Mouse (Mus musculus) limb, embryonic 13.5 days (tissue): Measurements from ENCODE around the gene Slc1a3. TPM values are rescaled to one million over a fixed set of nuclear protein-coding genes. Genes with fewer than 3 reads are reported as not detected.

Experiments
- ATAC-seq: fragments of 200-750 bp; cut with Nextera tagmentation; 2 replicates; pipeline ENCODE4 v1.8.0; 2017; ENCODE audit warnings: low read depth, moderate number of reproducible peaks, moderate TSS enrichment; ENCODE audit not compliant: low FRiP score
- H3K27ac ChIP-seq: fragments of 300-500 bp; sonication (generic); 2 replicates; pipeline ENCODE4 v1.5.1; 2015; ENCODE audit warnings: inconsistent platforms, mild to moderate bottlenecking, moderate library complexity
- H3K27me3 ChIP-seq: fragments of 300-500 bp; sonication (generic); 2 replicates; pipeline ENCODE4 v1.6.1; 2015; ENCODE audit warnings: mild to moderate bottlenecking, inconsistent platforms
- H3K36me3 ChIP-seq: fragments of 300-500 bp; sonication (generic); 2 replicates; pipeline ENCODE4 v1.6.1; 2015; ENCODE audit warnings: inconsistent platforms, mild to moderate bottlenecking, moderate library complexity
- H3K4me1 ChIP-seq: fragments of 300-500 bp; sonication (generic); 2 replicates; pipeline ENCODE4 v1.6.1; 2015; ENCODE audit warnings: inconsistent platforms
- H3K4me2 ChIP-seq: fragments of 300-500 bp; sonication (generic); replicated peaks from 2 replicates; pipeline ENCODE4 v1.6.1; 2015; ENCODE audit warnings: inconsistent platforms, mild to moderate bottlenecking, moderate library complexity
- H3K4me3 ChIP-seq: fragments of 300-500 bp; sonication (generic); 2 replicates; pipeline ENCODE4 v1.5.1; 2015; ENCODE audit warnings: moderate library complexity, mild to moderate bottlenecking, inconsistent platforms
- H3K9ac ChIP-seq: fragments of 300-500 bp; sonication (generic); 2 replicates; pipeline ENCODE4 v1.6.1; 2015; ENCODE audit warnings: mild to moderate bottlenecking, inconsistent platforms
- H3K9me3 ChIP-seq: fragments of 300-500 bp; sonication (generic); 2 replicates; pipeline ENCODE4 v1.6.1; 2016; ENCODE audit warnings: inconsistent platforms
- WGBS: fragments of 180-500 bp; shearing (Covaris S2); methylation state at CpG from one replicate; pipeline ENCODE4 v1.1.7; 2015; 5-methylcytosine and 5-hydroxymethylcytosine counted together
- polyA plus RNA-seq: library from polyadenylated mRNA; unstranded; fragments of >200 nt; fragmentation: Nextera tagmentation; extraction: Ambion mirVana; gene quantifications from 2 replicates; pipeline ENCODE4 v1.2.1, GENCODE M21; 2015

Gene Slc1a3
- polyA plus RNA-seq: 39.2 and 39.4 TPM in 2 replicates

GRCm38 (mm10) chr15:8710146-8711006 lies at the start of gene Slc1a3:
Gene Slc1a3 (minus strand): TSS chr15:8710764.
- Histone ChIP-seq H3K9me3 (no peaks in the 10 kb centered on the region), H3K4me1 (peaks cover 49% of the 10 kb centered on the region), H3K4me3 (peak within 1 kb of the TSS; percentile 67), H3K36me3 (peaks cover 5% of the 10 kb centered on the region), H3K9ac (peak within 1 kb of the TSS; percentile 70), H3K27ac (peak within 1 kb of the TSS; percentile 72; the same call in 1 of the 2 replicates), H3K4me2 (peak within 1 kb of the TSS; percentile 75), H3K27me3 (no peaks in the 10 kb centered on the region)
- peak; percentile 75 for ATAC-seq
- under 1% methylated on average over 34 of the region's 34 CpGs for WGBS

- Histone ChIP-seq H3K36me3 (no peaks in the 10 kb centered on the region), H3K4me3 (no peak overlapping the region), H3K9ac (no peak overlapping the region), H3K4me1 (no peaks in the 10 kb centered on the region), H3K9me3 (no peaks in the 10 kb centered on the region), H3K27me3 (no peaks in the 10 kb centered on the region), H3K4me2 (no peak overlapping the region), H3K27ac (no peak overlapping the region)
- 50% methylated on average over 3 of the region's 3 CpGs for WGBS
- ATAC-seq: no peak
These were observed 48.5 kb upstream of the Slc1a3 start for GRCm38 (mm10) chr15:8759026-8759425.

- no peak overlapping the region for H3K9ac ChIP-seq
- H3K4me1 ChIP-seq: no peaks in the 10 kb centered on the region
- no peaks in the 10 kb centered on the region for H3K9me3 ChIP-seq
- ATAC-seq: no peak
- no peaks in the 10 kb centered on the region for H3K36me3 ChIP-seq
- H3K27me3 ChIP-seq: no peaks in the 10 kb centered on the region
- H3K27ac ChIP-seq: no peak overlapping the region
- no peak overlapping the region for H3K4me2 ChIP-seq
- no peak overlapping the region for H3K4me3 ChIP-seq
- WGBS: 81% methylated on average over 6 of the region's 6 CpGs
These were observed 45.9 kb upstream of the Slc1a3 start for GRCm38 (mm10) chr15:8756441-8756840.

GRCm38 (mm10) chr15:8749762-8750161 lies 39.2 kb upstream of the Slc1a3 start:
- ATAC-seq: no peak
- H3K4me1 ChIP-seq: no peaks in the 10 kb centered on the region
- H3K9ac ChIP-seq: no peak overlapping the region
- H3K4me2 ChIP-seq: no peak overlapping the region
- H3K9me3 ChIP-seq: no peaks in the 10 kb centered on the region
- H3K27me3 ChIP-seq: no peaks in the 10 kb centered on the region
- no peak overlapping the region for H3K27ac ChIP-seq
- H3K4me3 ChIP-seq: no peak overlapping the region
- no peaks in the 10 kb centered on the region for H3K36me3 ChIP-seq
- WGBS: 94% methylated on average over 4 of the region's 4 CpGs

GRCm38 (mm10) chr15:8748771-8749170 lies 38.2 kb upstream of the Slc1a3 start:
- H3K4me1 ChIP-seq: no peaks in the 10 kb centered on the region
- no peak overlapping the region for H3K4me3 ChIP-seq
- 65% methylated on average over 1 of the region's 1 CpGs for WGBS
- no peaks in the 10 kb centered on the region for H3K36me3 ChIP-seq
- H3K9ac ChIP-seq: no peak overlapping the region
- H3K27me3 ChIP-seq: no peaks in the 10 kb centered on the region
- H3K4me2 ChIP-seq: no peak overlapping the region
- no peak for ATAC-seq
- no peaks in the 10 kb centered on the region for H3K9me3 ChIP-seq
- H3K27ac ChIP-seq: no peak overlapping the region

GRCm38 (mm10) chr15:8741593-8741992 lies 31.0 kb upstream of the Slc1a3 start:
- Histone ChIP-seq H3K4me3 (no peak overlapping the region), H3K36me3 (no peaks in the 10 kb centered on the region), H3K27ac (no peak overlapping the region), H3K4me1 (no peaks in the 10 kb centered on the region), H3K9ac (no peak overlapping the region), H3K4me2 (no peak overlapping the region), H3K9me3 (no peaks in the 10 kb centered on the region), H3K27me3 (no peaks in the 10 kb centered on the region)
- WGBS: 73% methylated on average over 6 of the region's 6 CpGs
- no peak for ATAC-seq

GRCm38 (mm10) chr15:8740724-8741123 lies 30.2 kb upstream of the Slc1a3 start:
- Histone ChIP-seq H3K4me3 (no peak overlapping the region), H3K4me1 (no peaks in the 10 kb centered on the region), H3K9me3 (no peaks in the 10 kb centered on the region), H3K36me3 (no peaks in the 10 kb centered on the region), H3K4me2 (no peak overlapping the region), H3K27me3 (no peaks in the 10 kb centered on the region), H3K27ac (no peak overlapping the region), H3K9ac (no peak overlapping the region)
- ATAC-seq: no peak
- WGBS: 90% methylated on average over 8 of the region's 8 CpGs

- 88% methylated on average over 5 of the region's 5 CpGs for WGBS
- no peak overlapping the region for H3K4me2 ChIP-seq
- no peak for ATAC-seq
- no peaks in the 10 kb centered on the region for H3K9me3 ChIP-seq
- H3K4me3 ChIP-seq: no peak overlapping the region
- peaks cover 9% of the 10 kb centered on the region for H3K4me1 ChIP-seq
- no peaks in the 10 kb centered on the region for H3K36me3 ChIP-seq
- no peak overlapping the region for H3K27ac ChIP-seq
- no peaks in the 10 kb centered on the region for H3K27me3 ChIP-seq
- H3K9ac ChIP-seq: no peak overlapping the region
These were observed 27.6 kb upstream of the Slc1a3 start for GRCm38 (mm10) chr15:8738156-8738555.

GRCm38 (mm10) chr15:8734363-8734739 lies 23.8 kb upstream of the Slc1a3 start:
- Histone ChIP-seq H3K4me1 (peaks cover 9% of the 10 kb centered on the region), H3K27me3 (no peaks in the 10 kb centered on the region), H3K9ac (no peak overlapping the region), H3K27ac (no peak overlapping the region), H3K36me3 (no peaks in the 10 kb centered on the region), H3K4me2 (no peak overlapping the region; the same call in 1 of the 2 replicates), H3K4me3 (no peak overlapping the region), H3K9me3 (no peaks in the 10 kb centered on the region)
- WGBS: 58% methylated on average over 6 of the region's 6 CpGs
- no peak for ATAC-seq

- peak; percentile 24; the same call in 1 of the 2 replicates for ATAC-seq
- Histone ChIP-seq H3K36me3 (no peaks in the 10 kb centered on the region), H3K4me2 (peak overlapping the region; percentile 31), H3K9ac (no peak overlapping the region), H3K27me3 (no peaks in the 10 kb centered on the region), H3K4me1 (peaks cover 9% of the 10 kb centered on the region), H3K9me3 (no peaks in the 10 kb centered on the region), H3K4me3 (no peak overlapping the region), H3K27ac (no peak overlapping the region)
- WGBS: 19% methylated on average over 7 of the region's 7 CpGs
These were observed 23.3 kb upstream of the Slc1a3 start for GRCm38 (mm10) chr15:8733669-8734362.

- H3K9ac ChIP-seq: no peak overlapping the region
- 90% methylated on average over 7 of the region's 7 CpGs for WGBS
- no peaks in the 10 kb centered on the region for H3K36me3 ChIP-seq
- no peaks in the 10 kb centered on the region for H3K27me3 ChIP-seq
- H3K27ac ChIP-seq: no peak overlapping the region
- no peaks in the 10 kb centered on the region for H3K9me3 ChIP-seq
- peaks cover 4% of the 10 kb centered on the region for H3K4me1 ChIP-seq
- no peak overlapping the region for H3K4me2 ChIP-seq
- H3K4me3 ChIP-seq: no peak overlapping the region
- no peak for ATAC-seq
These were observed 18.3 kb upstream of the Slc1a3 start for GRCm38 (mm10) chr15:8728861-8729260.

GRCm38 (mm10) chr15:8722386-8723100 lies 12.0 kb upstream of the Slc1a3 start:
- H3K4me2 ChIP-seq: no peak overlapping the region
- H3K9me3 ChIP-seq: no peaks in the 10 kb centered on the region
- H3K9ac ChIP-seq: no peak overlapping the region
- H3K4me3 ChIP-seq: no peak overlapping the region
- WGBS: 77% methylated on average over 14 of the region's 14 CpGs
- H3K27me3 ChIP-seq: no peaks in the 10 kb centered on the region
- ATAC-seq: no peak
- H3K36me3 ChIP-seq: no peaks in the 10 kb centered on the region
- H3K4me1 ChIP-seq: peaks cover 5% of the 10 kb centered on the region
- no peak overlapping the region for H3K27ac ChIP-seq
